Mouse (Mus musculus) midbrain, embryonic 10.5 days (tissue): ENCODE data around the gene Hipk3. TPM values are rescaled to one million over a fixed set of nuclear protein-coding genes. Genes with fewer than 3 reads are reported as not detected.

Source experiments
- DNase-seq: peaks from one replicate; pipeline ENCODE4 v3.0.0-alpha.2; 2017; ENCODE audit warnings: low spot score
- H3K27ac ChIP-seq: fragments of 300-500 bp; sonication (generic); replicated peaks from 2 replicates; pipeline ENCODE4 v1.5.1; 2016; ENCODE audit warnings: mild to moderate bottlenecking
- H3K27me3 ChIP-seq: fragments of 300-500 bp; sonication (generic); 2 replicates; pipeline ENCODE4 v1.6.1; 2016; ENCODE audit warnings: low read depth, mild to moderate bottlenecking; ENCODE audit not compliant: poor library complexity, severe bottlenecking
- H3K36me3 ChIP-seq: fragments of 300-500 bp; sonication (generic); 2 replicates; pipeline ENCODE4 v1.6.1; 2016; ENCODE audit warnings: mild to moderate bottlenecking, moderate library complexity
- H3K4me1 ChIP-seq: fragments of 300-500 bp; sonication (generic); 2 replicates; pipeline ENCODE4 v1.6.1; 2016
- H3K4me3 ChIP-seq: fragments of 300-500 bp; sonication (generic); 2 replicates; pipeline ENCODE4 v1.5.1; 2016; ENCODE audit warnings: mild to moderate bottlenecking, moderate library complexity
- H3K9me3 ChIP-seq: fragments of 300-500 bp; sonication (generic); replicated peaks from 2 replicates; pipeline ENCODE4 v1.6.1; 2016; ENCODE audit warnings: mild to moderate bottlenecking
- WGBS: fragments of 180-500 bp; shearing (Covaris S2); methylation state at CpG from one replicate; pipeline ENCODE4 v1.1.7; 2016; 5-methylcytosine and 5-hydroxymethylcytosine counted together
- polyA plus RNA-seq: library from polyadenylated mRNA; unstranded; fragments of >200 nt; fragmentation: Nextera tagmentation; extraction: Ambion mirVana; gene quantifications from 2 replicates; pipeline ENCODE4 v1.2.1, GENCODE M21; 2016

Gene Hipk3
- 6.2 and 6.3 TPM in 2 replicates for polyA plus RNA-seq

DNA sequence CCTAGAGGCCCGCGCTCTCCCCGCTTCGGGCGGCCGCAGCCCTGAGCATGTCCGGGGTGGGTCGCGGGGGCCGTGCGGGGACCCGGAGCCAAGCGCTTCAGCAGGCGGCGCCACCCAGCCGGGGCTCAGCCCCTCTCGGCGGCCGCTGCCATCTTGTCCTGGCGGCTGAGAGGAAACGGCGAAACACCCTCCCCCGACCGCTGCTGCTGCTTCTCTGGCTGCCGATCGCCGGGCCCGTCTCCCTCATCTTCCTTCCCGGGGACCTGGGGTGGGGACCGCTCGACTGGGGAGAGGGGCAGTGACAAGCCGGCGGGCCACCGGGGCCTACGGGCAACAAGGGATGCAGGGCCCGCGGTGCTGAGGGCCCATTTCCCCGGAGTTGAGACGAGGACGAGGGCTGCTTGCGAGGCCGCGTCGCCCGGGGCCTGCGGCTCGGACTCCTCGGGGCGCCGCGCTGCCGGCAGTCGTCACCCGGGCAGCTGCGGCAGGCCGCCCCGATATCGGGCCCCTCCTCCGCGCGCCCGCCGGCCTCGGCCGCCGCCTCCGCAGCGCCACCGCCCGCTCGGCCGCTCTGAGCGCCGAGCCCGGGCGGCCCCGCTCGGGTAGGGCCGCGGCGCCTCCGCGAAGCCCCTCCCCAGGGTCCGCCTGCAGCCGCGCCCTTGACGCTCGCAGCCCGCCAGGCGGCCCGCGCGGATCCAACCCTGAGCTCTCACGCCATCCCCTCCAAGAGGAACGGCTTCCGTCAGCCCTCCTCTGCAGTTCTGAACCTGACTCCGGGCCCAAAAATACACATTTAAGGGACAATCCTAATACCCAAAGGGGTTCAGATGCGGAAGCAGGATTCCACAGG lies at the start of gene Hipk3:
Gene Hipk3 (minus strand): TSS at position 496 of the 850 bp plus-strand sequence.
- Histone ChIP-seq H3K9me3 (no peaks in the 10 kb centered on the region), H3K27me3 (peaks cover 22% of the 10 kb centered on the region), H3K4me1 (peaks cover 44% of the 10 kb centered on the region), H3K36me3 (no peaks in the 10 kb centered on the region), H3K4me3 (peak within 1 kb of the TSS; percentile 88), H3K27ac (peak within 1 kb of the TSS; percentile 100)
- WGBS = under 1% methylated on average over 94 of the region's 98 CpGs
- peak; percentile 82 for DNase-seq

GRCm38 (mm10) chr2:104540286-104540685 lies 46.0 kb upstream of the Hipk3 start:
- no peaks in the 10 kb centered on the region for H3K27me3 ChIP-seq
- 77% methylated on average over 2 of the region's 2 CpGs for WGBS
- no peak overlapping the region for H3K4me3 ChIP-seq
- H3K36me3 ChIP-seq = no peaks in the 10 kb centered on the region
- no peak for DNase-seq
- H3K9me3 ChIP-seq = peaks cover 4% of the 10 kb centered on the region; the same call in 1 of the 2 replicates
- H3K4me1 ChIP-seq = no peaks in the 10 kb centered on the region
- no peak overlapping the region for H3K27ac ChIP-seq

DNA sequence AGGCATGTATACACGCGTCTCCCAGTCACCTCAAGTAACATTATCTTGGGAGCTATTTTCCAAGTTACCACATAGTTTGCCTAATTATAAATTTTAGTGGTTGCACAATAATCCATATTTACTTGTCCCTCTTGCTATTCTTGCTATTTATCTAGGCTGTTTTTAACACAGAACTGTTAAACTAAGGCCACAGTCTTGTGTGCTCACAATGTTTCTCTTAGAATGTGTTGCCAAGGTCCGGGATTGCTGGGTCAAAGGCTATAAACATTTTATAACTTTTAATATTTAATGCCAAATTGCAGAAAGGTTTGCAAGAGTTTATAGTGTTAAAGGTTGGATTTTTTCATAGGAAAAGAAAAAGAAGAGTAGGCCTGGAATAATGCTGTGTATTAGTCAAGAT lies 40.5 kb upstream of the Hipk3 start:
- Histone ChIP-seq H3K27ac (no peak overlapping the region), H3K9me3 (no peaks in the 10 kb centered on the region), H3K36me3 (no peaks in the 10 kb centered on the region), H3K4me3 (no peak overlapping the region), H3K27me3 (no peaks in the 10 kb centered on the region), H3K4me1 (no peaks in the 10 kb centered on the region)
- DNase-seq = no peak
- WGBS = 89% methylated on average over 3 of the region's 3 CpGs

DNA sequence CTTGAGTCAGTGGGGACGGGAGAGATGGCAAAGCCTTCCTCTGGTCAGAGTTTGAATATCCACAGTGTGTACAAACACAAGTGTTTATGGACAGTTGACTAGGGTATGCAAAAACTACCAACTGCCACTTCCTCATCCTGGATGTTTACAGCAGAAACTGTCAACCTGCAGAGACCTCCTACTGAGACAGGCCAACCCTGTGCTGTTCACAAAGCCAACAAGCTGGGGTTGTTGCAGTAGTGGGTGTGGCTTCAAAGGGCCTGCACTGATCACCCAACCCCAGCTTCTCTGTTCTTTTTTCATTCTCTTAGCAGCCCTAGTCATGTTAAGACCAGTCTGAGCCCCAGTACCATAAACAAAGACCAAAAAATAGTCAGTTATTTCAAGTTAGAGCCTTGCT lies 38.3 kb upstream of the Hipk3 start:
- Histone ChIP-seq H3K4me3 (no peak overlapping the region), H3K4me1 (no peaks in the 10 kb centered on the region), H3K27ac (no peak overlapping the region), H3K27me3 (no peaks in the 10 kb centered on the region), H3K9me3 (no peaks in the 10 kb centered on the region), H3K36me3 (no peaks in the 10 kb centered on the region)
- no peak for DNase-seq
- WGBS = 71% methylated on average over 1 of the region's 1 CpGs

GRCm38 (mm10) chr2:104526559-104526958 lies 32.3 kb upstream of the Hipk3 start:
- no peak for DNase-seq
- no peaks in the 10 kb centered on the region for H3K27me3 ChIP-seq
- H3K9me3 ChIP-seq = no peaks in the 10 kb centered on the region
- H3K27ac ChIP-seq = no peak overlapping the region
- H3K36me3 ChIP-seq = no peaks in the 10 kb centered on the region
- no peaks in the 10 kb centered on the region for H3K4me1 ChIP-seq
- H3K4me3 ChIP-seq = no peak overlapping the region
- WGBS = 77% methylated on average over 3 of the region's 3 CpGs

- no peak overlapping the region for H3K4me3 ChIP-seq
- H3K4me1 ChIP-seq = no peaks in the 10 kb centered on the region
- H3K36me3 ChIP-seq = no peaks in the 10 kb centered on the region
- DNase-seq = no peak
- 79% methylated on average over 5 of the region's 5 CpGs for WGBS
- no peaks in the 10 kb centered on the region for H3K9me3 ChIP-seq
- no peak overlapping the region for H3K27ac ChIP-seq
- no peaks in the 10 kb centered on the region for H3K27me3 ChIP-seq
Observed at GRCm38 (mm10) chr2:104525506-104525905, 31.3 kb upstream of the Hipk3 start.

DNA sequence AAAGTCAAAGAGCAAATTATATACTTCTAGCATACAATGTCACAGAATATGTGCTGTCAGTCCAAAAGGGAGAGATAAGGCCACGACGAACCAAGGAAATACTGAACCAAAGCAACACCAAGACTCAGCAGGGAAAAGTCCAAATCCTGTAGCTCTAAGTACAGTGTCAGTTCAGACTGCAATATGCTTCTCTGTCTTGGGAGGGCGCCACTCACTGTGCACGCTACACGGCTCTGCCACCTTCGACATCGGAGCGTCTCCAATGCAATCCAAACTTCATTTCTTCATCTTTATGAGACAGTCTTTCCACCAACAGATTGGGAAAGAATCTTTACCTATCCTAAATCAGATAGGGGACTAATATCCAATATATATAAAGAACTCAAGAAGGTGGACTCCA lies 17.4 kb upstream of the Hipk3 start:
- Histone ChIP-seq H3K27me3 (no peaks in the 10 kb centered on the region), H3K9me3 (no peaks in the 10 kb centered on the region), H3K36me3 (no peaks in the 10 kb centered on the region), H3K4me1 (no peaks in the 10 kb centered on the region), H3K27ac (no peak overlapping the region), H3K4me3 (no peak overlapping the region)
- DNase-seq = no peak
- WGBS = 82% methylated on average over 8 of the region's 8 CpGs

DNA sequence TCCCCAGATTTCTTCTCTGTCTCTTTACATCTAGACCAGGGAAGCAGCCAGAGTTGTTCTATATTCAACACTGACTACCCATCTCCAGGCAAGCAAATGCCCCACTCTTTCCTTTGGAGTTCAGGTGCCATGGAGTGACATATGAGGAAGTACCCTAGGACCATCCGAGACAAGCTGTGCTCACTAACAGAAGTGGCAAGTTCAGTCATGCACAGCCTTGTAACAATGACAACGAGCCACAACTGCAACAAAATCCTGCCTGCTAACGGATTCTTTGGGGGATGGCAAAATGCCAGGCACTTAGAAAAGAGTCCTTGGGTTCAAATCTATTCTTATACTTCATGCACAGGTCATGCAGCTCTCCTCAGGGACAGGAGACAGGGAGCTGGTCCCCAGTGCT lies 8.1 kb upstream of the Hipk3 start:
- H3K4me3 ChIP-seq = no peak overlapping the region
- H3K9me3 ChIP-seq = no peaks in the 10 kb centered on the region
- DNase-seq = no peak
- no peaks in the 10 kb centered on the region for H3K27me3 ChIP-seq
- no peak overlapping the region for H3K27ac ChIP-seq
- H3K4me1 ChIP-seq = peaks cover 4% of the 10 kb centered on the region
- no peaks in the 10 kb centered on the region for H3K36me3 ChIP-seq
- 74% methylated on average over 3 of the region's 3 CpGs for WGBS

- Histone ChIP-seq H3K4me3 (no peak overlapping the region), H3K36me3 (no peaks in the 10 kb centered on the region), H3K9me3 (no peaks in the 10 kb centered on the region), H3K4me1 (peaks cover 7% of the 10 kb centered on the region), H3K27ac (no peak overlapping the region), H3K27me3 (peaks cover 10% of the 10 kb centered on the region; the same call in 1 of the 2 replicates)
- DNase-seq = no peak
- 90% methylated on average over 2 of the region's 2 CpGs for WGBS
Observed at GRCm38 (mm10) chr2:104501091-104501490, 6.8 kb upstream of the Hipk3 start.

DNA sequence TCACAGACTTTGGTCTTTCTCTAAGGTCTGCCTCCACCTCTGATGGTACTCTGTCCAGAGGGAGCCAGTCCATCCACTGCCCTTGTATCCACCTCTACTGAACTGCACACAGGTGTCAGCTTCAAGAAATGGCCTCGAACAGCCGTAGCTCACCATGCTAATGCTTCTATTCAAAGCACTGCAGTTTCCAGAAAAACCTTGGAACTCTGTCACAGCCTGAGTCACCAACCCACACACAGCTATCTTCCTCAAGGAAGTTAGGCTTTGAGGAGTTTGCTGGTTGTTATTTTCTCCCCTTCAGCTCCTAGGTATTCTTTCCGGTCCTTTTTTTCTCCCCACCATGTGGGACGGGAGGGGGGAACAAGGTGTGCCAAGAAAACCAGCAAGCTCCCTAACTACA lies 3.5 kb upstream of the Hipk3 start:
- 60% methylated on average over 4 of the region's 4 CpGs for WGBS

GRCm38 (mm10) chr2:104497231-104497630 lies 3.0 kb upstream of the Hipk3 start:
- DNase-seq = no peak
- Histone ChIP-seq H3K9me3 (no peaks in the 10 kb centered on the region), H3K27me3 (peaks cover 22% of the 10 kb centered on the region), H3K27ac (no peak overlapping the region), H3K36me3 (no peaks in the 10 kb centered on the region), H3K4me1 (peaks cover 31% of the 10 kb centered on the region), H3K4me3 (no peak overlapping the region)
- 89% methylated on average over 2 of the region's 2 CpGs for WGBS

More for the DNA sequence above, 3.5 kb upstream of the Hipk3 start:
- Histone ChIP-seq H3K27ac (no peak overlapping the region), H3K4me1 (peaks cover 26% of the 10 kb centered on the region), H3K27me3 (peaks cover 22% of the 10 kb centered on the region), H3K9me3 (no peaks in the 10 kb centered on the region), H3K36me3 (no peaks in the 10 kb centered on the region), H3K4me3 (no peak overlapping the region)
- DNase-seq = no peak

GRCm38 (mm10) chr2:104496206-104496605 lies 2.0 kb upstream of the Hipk3 start:
- H3K9me3 ChIP-seq = no peaks in the 10 kb centered on the region
- no peaks in the 10 kb centered on the region for H3K36me3 ChIP-seq
- peaks cover 40% of the 10 kb centered on the region for H3K4me1 ChIP-seq
- 47% methylated on average over 5 of the region's 5 CpGs for WGBS
- no peak overlapping the region for H3K27ac ChIP-seq
- no peak overlapping the region for H3K4me3 ChIP-seq
- peaks cover 22% of the 10 kb centered on the region for H3K27me3 ChIP-seq
- no peak for DNase-seq

DNA sequence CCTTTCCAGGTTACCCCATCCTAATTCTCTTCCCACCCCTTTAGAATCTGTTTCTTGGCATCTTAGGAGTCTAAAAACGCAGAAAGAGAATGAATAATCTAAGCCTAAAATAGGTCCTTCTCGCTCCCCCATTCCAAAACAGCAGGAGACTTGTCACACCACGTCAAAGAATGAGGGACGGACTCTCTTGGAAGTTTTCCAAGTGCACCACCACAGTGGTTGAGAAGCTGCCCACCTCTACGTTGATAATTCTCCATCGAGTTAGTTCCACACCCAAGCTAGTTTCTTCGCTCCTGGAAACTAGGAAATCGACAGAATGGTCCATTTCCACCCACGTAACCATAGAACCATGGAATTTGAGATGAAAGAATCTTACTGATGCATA lies 547 bp upstream of the Hipk3 start:
- Histone ChIP-seq H3K27ac (peak overlapping the region; percentile 100), H3K36me3 (no peaks in the 10 kb centered on the region), H3K4me1 (peaks cover 44% of the 10 kb centered on the region), H3K4me3 (peak overlapping the region; percentile 88), H3K27me3 (peaks cover 22% of the 10 kb centered on the region), H3K9me3 (no peaks in the 10 kb centered on the region)
- no peak for DNase-seq
- WGBS = 18% methylated on average over 9 of the region's 9 CpGs
